Mouse (Mus musculus): ENCODE data around the gene Asb1.

Asb1 gene

GRCm38 (mm10) chr1:91545226-91545625, 4.9 kb downstream of the Asb1 start:
- DNase-seq (ENCODE audit: low read depth, low spot score) = no peak

GRCm38 (mm10) chr1:91547567-91547966, 7.2 kb downstream of the Asb1 start:
- no peak for DNase-seq (ENCODE audit: low read depth, low spot score)

- DNase-seq (ENCODE audit: low read depth, low spot score) = no peak
Measured at GRCm38 (mm10) chr1:91549073-91549472, 8.7 kb downstream of the Asb1 start.

- no peak for DNase-seq (ENCODE audit: low read depth, low spot score)
Measured at GRCm38 (mm10) chr1:91557099-91557498, 16.8 kb downstream of the Asb1 start.

- DNase-seq (ENCODE audit: low read depth, low spot score) = no peak
Measured at GRCm38 (mm10) chr1:91561226-91561625, 20.9 kb downstream of the Asb1 start.

GRCm38 (mm10) chr1:91562977-91563590, 22.7 kb downstream of the Asb1 start:
- DNase-seq (ENCODE audit: low read depth, low spot score) = no peak

- DNase-seq (ENCODE audit: low read depth, low spot score) = no peak
Measured at GRCm38 (mm10) chr1:91564004-91564403, 23.7 kb downstream of the Asb1 start.

- DNase-seq (ENCODE audit: low read depth, low spot score) = no peak
Measured at GRCm38 (mm10) chr1:91564598-91564997, 24.3 kb downstream of the Asb1 start.

- DNase-seq (ENCODE audit: low read depth, low spot score) = no peak
Measured at GRCm38 (mm10) chr1:91567269-91567668, 26.9 kb downstream of the Asb1 start.

- DNase-seq (ENCODE audit: low read depth, low spot score) = no peak
Measured at GRCm38 (mm10) chr1:91572458-91572857, 32.1 kb downstream of the Asb1 start.

- DNase-seq (ENCODE audit: low read depth, low spot score) = peak; percentile 21
Measured at GRCm38 (mm10) chr1:91574208-91574607, 33.9 kb downstream of the Asb1 start.

GRCm38 (mm10) chr1:91577883-91578517, 37.7 kb downstream of the Asb1 start:
- DNase-seq (ENCODE audit: low read depth, low spot score) = no peak

- no peak for DNase-seq (ENCODE audit: low read depth, low spot score)
Measured at GRCm38 (mm10) chr1:91580503-91580902, 40.2 kb downstream of the Asb1 start.

GRCm38 (mm10) chr1:91581206-91581605, 40.9 kb downstream of the Asb1 start:
- no peak for DNase-seq (ENCODE audit: low read depth, low spot score)

GRCm38 (mm10) chr1:91584969-91585835, 44.9 kb downstream of the Asb1 start:
- DNase-seq (ENCODE audit: low read depth, low spot score) = no peak

GRCm38 (mm10) chr1:91589738-91590137, 49.4 kb downstream of the Asb1 start:
- DNase-seq (ENCODE audit: low read depth, low spot score) = no peak

- no peak for DNase-seq (ENCODE audit: low read depth, low spot score)
Measured at GRCm38 (mm10) chr1:91595521-91596020, 55.2 kb downstream of the Asb1 start.

GRCm38 (mm10) chr1:91597611-91598010, 57.3 kb downstream of the Asb1 start:
- peak; percentile 63 for DNase-seq (ENCODE audit: low read depth, low spot score)

- peak; percentile 36 for DNase-seq (ENCODE audit: low read depth, low spot score)
Measured at GRCm38 (mm10) chr1:91600671-91601361, 60.5 kb downstream of the Asb1 start.

- DNase-seq (ENCODE audit: low read depth, low spot score) = no peak
Measured at GRCm38 (mm10) chr1:91601362-91602096, 61.2 kb downstream of the Asb1 start.

- no peak for DNase-seq (ENCODE audit: low read depth, low spot score)
Measured at GRCm38 (mm10) chr1:91605632-91606031, 65.3 kb downstream of the Asb1 start.
